Mouse (Mus musculus) cerebral cortex, adult 2 months (tissue): Measurements from ENCODE around the gene Efna1.

Experiments
- WGBS: fragments of 180-500 bp; shearing (Covaris S2); methylation state at CpG from one replicate; pipeline ENCODE4 v1.1.7; 2018; 5-methylcytosine and 5-hydroxymethylcytosine counted together

Gene Efna1

GRCm38 (mm10) chr3:89244158-89244981 lies 36.6 kb downstream of the Efna1 start:
- WGBS = 14% methylated on average over 25 of the region's 25 CpGs

- 20% methylated on average over 14 of the region's 14 CpGs for WGBS
These were observed 37.3 kb downstream of the Efna1 start for GRCm38 (mm10) chr3:89243609-89244008.

- WGBS = 52% methylated on average over 9 of the region's 9 CpGs
These were observed 38.5 kb downstream of the Efna1 start for GRCm38 (mm10) chr3:89242331-89242895.

GRCm38 (mm10) chr3:89238494-89238893 lies 42.4 kb downstream of the Efna1 start:
- 59% methylated on average over 12 of the region's 12 CpGs for WGBS

GRCm38 (mm10) chr3:89237682-89238081 lies 43.3 kb downstream of the Efna1 start:
- WGBS = 82% methylated on average over 21 of the region's 21 CpGs

- 69% methylated on average over 10 of the region's 10 CpGs for WGBS
These were observed 44.4 kb downstream of the Efna1 start for GRCm38 (mm10) chr3:89236516-89236915.

- WGBS = 56% methylated on average over 14 of the region's 14 CpGs
These were observed 47.3 kb downstream of the Efna1 start for GRCm38 (mm10) chr3:89233562-89234110.

GRCm38 (mm10) chr3:89232614-89233013 lies 48.3 kb downstream of the Efna1 start:
- WGBS = 70% methylated on average over 6 of the region's 6 CpGs

- WGBS = 73% methylated on average over 16 of the region's 16 CpGs
These were observed 49.1 kb downstream of the Efna1 start for GRCm38 (mm10) chr3:89231772-89232275.

GRCm38 (mm10) chr3:89231345-89231744 lies 49.6 kb downstream of the Efna1 start:
- 73% methylated on average over 7 of the region's 7 CpGs for WGBS

- WGBS = 85% methylated on average over 2 of the region's 2 CpGs
These were observed 50.4 kb downstream of the Efna1 start for GRCm38 (mm10) chr3:89230561-89230960.

GRCm38 (mm10) chr3:89229276-89229675 lies 51.7 kb downstream of the Efna1 start:
- 80% methylated on average over 4 of the region's 4 CpGs for WGBS

- 51% methylated on average over 10 of the region's 10 CpGs for WGBS
These were observed 52.1 kb downstream of the Efna1 start, which contains the start of gene Muc1 for GRCm38 (mm10) chr3:89228836-89229235. Gene Muc1 (plus strand): TSS chr3:89229057.

- WGBS = under 1% methylated on average over 20 of the region's 20 CpGs
These were observed 52.8 kb downstream of the Efna1 start for GRCm38 (mm10) chr3:89228180-89228549.

- WGBS = 9% methylated on average over 41 of the region's 41 CpGs
These were observed 53.4 kb downstream of the Efna1 start for GRCm38 (mm10) chr3:89227307-89228179.

GRCm38 (mm10) chr3:89226900-89227299 lies 54.0 kb downstream of the Efna1 start, which contains the start of gene Mtx1:
Gene Mtx1 (minus strand): TSS chr3:89227088.
- WGBS = 7% methylated on average over 20 of the region's 21 CpGs

- 39% methylated on average over 11 of the region's 11 CpGs for WGBS
These were observed 54.6 kb downstream of the Efna1 start for GRCm38 (mm10) chr3:89226361-89226760.

- 52% methylated on average over 4 of the region's 4 CpGs for WGBS
These were observed 55.0 kb downstream of the Efna1 start for GRCm38 (mm10) chr3:89225918-89226317.

- 52% methylated on average over 12 of the region's 12 CpGs for WGBS
These were observed 55.6 kb downstream of the Efna1 start for GRCm38 (mm10) chr3:89225321-89225815.

GRCm38 (mm10) chr3:89224796-89225195 lies 56.1 kb downstream of the Efna1 start:
- 47% methylated on average over 11 of the region's 11 CpGs for WGBS
